Mouse (Mus musculus): ENCODE measurements at regions not wholly inside any gene's neighbourhood (a gene's known extent, or its start where the extent isn't known, plus 50 kb on each side); places are given as distances from the start of the nearest gene placed in this dataset.
"Not testable (repeated sequence)": the region's sequence is repeated elsewhere in the genome, so short reads cannot be mapped to it uniquely, and the experiment has no call there.

DNA sequence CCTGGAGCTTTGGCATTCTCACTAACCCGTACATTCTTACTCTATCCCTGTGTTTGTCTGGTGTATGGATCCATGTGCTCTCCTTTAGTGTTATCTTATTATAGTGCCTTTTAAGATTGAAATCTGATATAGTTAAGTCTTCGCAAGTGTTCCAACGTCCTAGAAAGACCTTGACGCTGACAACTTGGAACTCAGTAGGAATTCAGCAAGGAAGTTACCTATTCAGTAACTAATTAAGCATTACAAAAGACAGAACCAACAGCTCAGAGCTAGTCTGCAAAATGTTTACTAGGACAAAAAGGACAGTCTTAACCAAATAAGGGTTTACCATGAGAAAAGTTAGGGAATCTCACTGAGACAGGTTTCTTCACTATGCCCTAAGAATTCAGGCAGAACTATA lies 286.4 kb upstream of the Slc7a14 start:
- TF ChIP-seq CTCF (IDR thresholded peaks at IDR 0.05; ENCODE audit: low read depth); EP300 (optimal IDR thresholded peaks at IDR 0.05): not testable (repeated sequence)
